Mouse (Mus musculus) olfactory bulb, adult 2 months (tissue): ENCODE measurements around the gene Zfyve27.

ENCODE experiments used
- CTCF ChIP-seq: fragments of 200-500 bp; IDR thresholded peaks from 2 replicates; pipeline ENCODE4 v1.5.1; 2012; ENCODE audit warnings: low read depth, mild to moderate bottlenecking, low read length, moderate library complexity; ENCODE audit not compliant: insufficient read depth
- POLR2A ChIP-seq: fragments of 200-500 bp; IDR thresholded peaks from 2 replicates; pipeline ENCODE4 v1.6.1; 2012; ENCODE audit warnings: mild to moderate bottlenecking, low read depth, low read length, moderate library complexity; ENCODE audit not compliant: insufficient read depth

DNA sequence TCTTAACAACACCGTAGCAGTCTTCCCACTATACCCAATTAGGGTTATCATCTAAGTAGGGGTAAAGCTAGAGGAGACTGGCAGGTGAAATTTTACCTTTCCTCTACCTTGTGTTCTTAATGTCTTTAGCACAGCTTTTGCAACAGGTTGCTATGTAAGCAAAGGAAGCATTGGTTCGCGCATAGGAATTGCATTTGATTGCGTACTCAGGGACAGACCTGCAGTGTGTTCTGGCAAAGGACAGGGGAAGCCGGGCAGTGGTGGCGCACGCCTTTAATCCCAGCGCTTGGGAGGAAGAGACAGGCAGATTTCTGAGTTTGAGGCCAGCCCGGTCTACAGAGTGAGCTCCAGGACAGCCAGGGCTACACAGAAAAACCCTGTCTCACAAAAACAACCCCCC, 45.6 kb upstream of the Zfyve27 start:
- TF ChIP-seq CTCF = no peak
- no peak for TF ChIP-seq POLR2A
